Comparison of ENCODE assay signal across 8 mouse cellular contexts in the genomic region with DNA sequence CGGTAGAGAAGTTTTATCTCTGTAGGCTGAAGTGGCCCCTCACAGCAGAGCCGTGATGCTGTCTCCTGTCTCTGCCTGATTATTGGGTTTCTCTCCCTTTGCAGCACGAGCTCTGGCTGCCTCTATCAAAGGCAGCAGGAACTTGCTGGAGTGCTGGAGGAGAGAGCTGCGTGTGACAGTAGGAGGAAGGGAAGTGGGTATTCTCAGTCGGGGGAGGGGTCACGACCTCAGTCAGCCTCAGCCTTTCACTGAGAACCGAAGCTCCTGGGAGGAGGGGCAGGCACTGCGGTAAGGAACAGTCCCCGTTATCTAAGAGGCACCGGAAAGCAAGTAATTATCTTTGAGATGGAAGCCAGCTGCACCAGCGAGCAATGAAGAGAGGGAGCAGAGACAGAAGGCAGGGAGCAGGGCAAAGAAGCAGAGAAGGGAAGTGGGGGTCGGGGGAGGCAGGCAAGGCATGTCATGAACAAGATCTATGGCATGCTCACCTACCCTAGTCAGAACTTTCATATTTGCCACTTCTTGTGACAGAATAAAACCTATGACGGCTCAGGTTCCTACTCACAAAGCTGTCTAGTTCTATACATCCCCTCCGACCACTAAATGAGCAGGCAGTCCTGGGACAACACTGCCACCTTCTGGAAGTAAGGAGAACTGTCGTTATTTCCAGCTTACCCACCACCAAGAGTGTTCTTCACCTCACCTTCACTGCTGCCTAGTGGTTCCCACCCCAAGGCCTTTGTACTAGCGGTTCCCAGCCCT.
DNase-seq lines count a peak whose midpoint lies in the region; ATAC-seq and TF ChIP-seq lines count a peak whose summit lies in the region.

No protein-coding gene starts in this region.

- no peaks in the 10 kb centered on the region for H3K36me3 ChIP-seq in forebrain, embryonic 13.5 days (ENCODE audit: poor library complexity, severe bottlenecking)
- H3K36me3 ChIP-seq in liver, embryonic 12.5 days, result no peaks in the 10 kb centered on the region

- WGBS in forebrain, embryonic 13.5 days, result 7% methylated on average over 16 of the region's 16 CpGs
- 1% methylated on average over 16 of the region's 16 CpGs for WGBS in liver, embryonic 12.5 days (ENCODE audit: insufficient replicate concordance)

- TF ChIP-seq POLR2A in brain, embryonic 14.5 days (IDR thresholded peaks at IDR 0.05; ENCODE audit: borderline replicate concordance, extremely low read depth, insufficient read depth, insufficient read length, poor library complexity, severe bottlenecking), result no peak

- peaks cover 23% of the 10 kb centered on the region for H3K4me1 ChIP-seq in forebrain, embryonic 13.5 days
- H3K4me1 ChIP-seq in liver, embryonic 12.5 days, result peaks cover 49% of the 10 kb centered on the region

- peak overlapping the region; percentile 57 for H3K27ac ChIP-seq in forebrain, embryonic 13.5 days
- H3K27ac ChIP-seq in liver, embryonic 12.5 days, result peak overlapping the region; percentile 93

- DNase-seq in layer of hippocampus, adult 9-11 months, result peak; percentile 40
- no peak for DNase-seq in layer of hippocampus, adult 8-10 months (ENCODE audit: low spot score in 2 of 2)
- DNase-seq in brain, embryonic 14.5 days (ENCODE audit: low read depth), result peak; percentile 90
- DNase-seq in induced T-regulatory cell, adult 2 months (ENCODE audit: low read depth), result peak; percentile 90
- peak; percentile 79 for DNase-seq in neural tube, embryonic 10.5 days (ENCODE audit: extremely low spot score, low spot score)
- peak; percentile 76 for DNase-seq in thymus, postnatal 4 days

- no peaks in the 10 kb centered on the region for H3K9me3 ChIP-seq in forebrain, embryonic 13.5 days (replicated peaks)
- H3K9me3 ChIP-seq in liver, embryonic 12.5 days (replicated peaks), result no peaks in the 10 kb centered on the region

- H3K4me3 ChIP-seq in forebrain, embryonic 13.5 days, result peak overlapping the region; percentile 27
- peak overlapping the region; percentile 53 for H3K4me3 ChIP-seq in liver, embryonic 12.5 days

- H3K9ac ChIP-seq in forebrain, embryonic 13.5 days, result peak overlapping the region; percentile 50
- peak overlapping the region; percentile 66 for H3K9ac ChIP-seq in liver, embryonic 12.5 days

- ATAC-seq in forebrain, embryonic 13.5 days, result peak; percentile 84
- peak; percentile 87 for ATAC-seq in liver, embryonic 12.5 days

- peak overlapping the region; percentile 60 for H3K4me2 ChIP-seq in forebrain, embryonic 13.5 days
- H3K4me2 ChIP-seq in liver, embryonic 12.5 days, result peak overlapping the region; percentile 79

- H3K27me3 ChIP-seq in forebrain, embryonic 13.5 days, result no peaks in the 10 kb centered on the region
- no peaks in the 10 kb centered on the region for H3K27me3 ChIP-seq in liver, embryonic 12.5 days (replicated peaks)

- peak; percentile 84 for TF ChIP-seq CTCF in brain, embryonic 14.5 days (IDR thresholded peaks at IDR 0.05; ENCODE audit: borderline replicate concordance, extremely low read depth, insufficient read depth, insufficient read length)

Comparison
In these comparisons a context has a peak if more than half of its experiments do, and no peak if none do; other contexts are left out.
1. DNase-seq: peak in layer of hippocampus, adult 9-11 months (single experiment), brain, embryonic 14.5 days (single experiment), induced T-regulatory cell, adult 2 months (single experiment), neural tube, embryonic 10.5 days (single experiment) and thymus, postnatal 4 days (single experiment); none in layer of hippocampus, adult 8-10 months (0 of 2).